Mouse (Mus musculus) spleen, postnatal 0 days (tissue): ENCODE data around the gene Cldn34c3. TPM values are rescaled to one million over a fixed set of nuclear protein-coding genes. Genes with fewer than 3 reads are reported as not detected.

Experiments used
- polyA plus RNA-seq: library from polyadenylated mRNA; unstranded; fragments of >200 nt; fragmentation: Nextera tagmentation; extraction: Ambion mirVana; gene quantifications from 2 replicates; pipeline ENCODE4 v1.2.1, GENCODE M21; 2015

The Cldn34c3 gene
- polyA plus RNA-seq, result not detected in 2 replicates

DNA sequence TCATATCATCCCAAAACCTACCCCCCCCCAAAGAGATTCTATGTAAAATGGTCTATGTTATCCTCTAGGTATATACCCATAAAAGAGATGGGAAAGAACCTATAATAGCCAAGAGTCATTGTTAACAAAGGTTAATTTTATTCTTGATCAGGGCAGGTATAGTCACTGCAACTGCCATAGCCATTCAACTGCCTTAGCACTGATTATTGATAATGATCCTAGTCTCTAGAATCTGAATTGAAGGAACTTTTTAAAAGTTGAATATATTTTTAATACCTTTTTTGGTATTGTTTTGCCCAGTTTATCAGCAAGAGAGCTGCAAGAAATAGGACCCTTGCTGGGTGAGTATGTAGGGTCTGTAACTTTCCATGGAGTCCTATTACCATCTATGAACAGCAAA lies at the start of gene Cldn34c3:
TSS of gene Cldn34c3 (plus strand) at position 301 of the 400 bp plus-strand sequence.

Other genes starting within 250 kb of the Cldn34c3 start
- not detected in 2 replicates for gene Cldn34c2, start 212.0 kb upstream of the Cldn34c3 start, polyA plus RNA-seq
- not detected in 2 replicates for gene Gm17467, start 88.9 kb upstream of the Cldn34c3 start, polyA plus RNA-seq